Mouse (Mus musculus): ENCODE measurements around the gene Olfr605.
"Not testable (repeated sequence)": the region's sequence is repeated elsewhere in the genome, so short reads cannot be mapped to it uniquely, and the experiment has no call there.

Olfr605 gene

DNA sequence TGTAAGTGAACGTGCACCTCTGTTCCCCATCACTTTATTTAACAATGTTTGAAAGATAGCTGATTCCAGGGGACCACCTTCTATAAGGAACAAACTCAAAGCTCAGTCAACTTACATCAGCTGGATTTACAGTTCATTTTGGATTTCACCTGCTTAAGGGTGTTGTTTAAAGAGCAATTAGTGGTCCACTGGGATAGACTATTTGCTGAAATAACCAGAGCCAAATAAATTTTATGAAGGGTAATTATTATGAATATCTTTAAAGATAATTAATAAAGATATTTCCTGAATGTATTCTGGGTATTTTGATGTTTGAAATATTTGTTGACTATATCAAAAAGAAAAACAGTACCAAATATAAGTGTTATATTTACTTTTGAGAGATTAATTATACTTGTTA lies at the start of gene Olfr605:
Olfr605 (minus strand) TSS at position 101 of the 400 bp plus-strand sequence.
- DNase-seq (ENCODE audit: low spot score in 2 of 2): no peak

GRCm38 (mm10) chr7:103477106-103477505 lies 31.9 kb upstream of the Olfr605 start:
- not testable (repeated sequence) for DNase-seq (ENCODE audit: low spot score in 2 of 2)

GRCm38 (mm10) chr7:103469577-103469976 lies 24.3 kb upstream of the Olfr605 start, which contains the start of gene Olfr608:
TSS of gene Olfr608 (plus strand) at chr7:103469877.
- no peak for DNase-seq (ENCODE audit: low spot score in 2 of 2)

DNA sequence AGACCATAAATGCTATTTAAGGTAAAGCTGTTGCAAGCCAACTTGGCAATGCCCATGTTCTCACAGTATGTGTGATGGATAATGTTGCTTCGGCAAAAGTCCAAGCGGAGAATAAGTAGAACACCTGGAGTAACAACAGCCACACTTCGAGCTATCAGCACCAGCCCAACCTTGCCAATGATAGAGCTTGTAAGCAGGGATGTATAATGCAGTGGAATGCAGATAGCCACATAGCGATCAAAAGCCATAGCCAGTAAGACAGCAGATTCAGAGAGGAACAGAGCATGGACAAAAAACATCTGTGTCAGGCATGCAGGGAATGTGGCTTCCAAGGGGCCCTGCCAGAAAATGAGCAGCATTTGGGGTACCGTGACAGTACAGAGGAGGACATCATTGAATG lies 15.4 kb upstream of the Olfr605 start:
- no peak for DNase-seq (ENCODE audit: low spot score in 2 of 2)

DNA sequence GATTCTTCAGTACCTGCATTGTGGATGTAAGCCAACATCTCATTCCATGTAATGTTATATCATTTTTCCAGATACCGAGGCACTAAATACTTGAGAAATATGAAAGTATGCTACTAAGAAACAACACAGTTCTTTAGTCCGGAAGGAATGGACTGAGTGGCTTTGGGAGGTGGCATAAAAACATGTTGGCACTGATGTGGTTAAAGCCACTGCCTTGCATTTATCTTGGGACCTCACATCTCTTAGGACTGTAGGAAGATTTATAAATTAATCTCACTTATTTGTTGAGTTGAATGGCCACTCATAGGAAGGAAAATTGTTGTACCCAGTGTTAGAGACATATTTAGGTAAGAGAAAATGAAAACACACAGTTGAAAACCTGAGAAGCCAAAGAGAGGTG lies 3.5 kb upstream of the Olfr605 start, which contains the start of gene Olfr606:
Olfr606 (plus strand) TSS at position 301 of the 400 bp plus-strand sequence.
- no peak for DNase-seq (ENCODE audit: low spot score in 2 of 2)

DNA sequence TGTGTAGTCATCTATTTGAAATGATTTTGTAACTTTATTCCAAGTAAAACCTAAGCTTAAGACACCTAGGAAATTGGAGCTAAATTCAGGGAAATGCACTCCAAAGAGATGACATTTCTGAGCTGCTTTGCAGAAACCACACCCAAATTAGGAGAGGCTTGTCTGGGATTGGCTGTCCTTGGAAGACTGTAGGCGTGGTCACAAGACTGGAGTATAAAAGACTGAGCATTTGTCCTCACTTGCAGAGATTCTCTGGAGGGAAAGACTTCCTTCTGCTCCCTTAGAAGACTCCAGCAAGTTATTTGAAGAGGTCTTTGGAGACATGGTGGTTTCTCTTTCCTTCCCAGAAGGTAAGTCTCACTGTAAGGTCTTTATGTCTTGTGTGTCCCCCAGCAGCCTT lies 30.5 kb downstream of the Olfr605 start, which contains the start of gene Usp17lc:
Usp17lc (plus strand) TSS at position 301 of the 400 bp plus-strand sequence.
- DNase-seq (ENCODE audit: low spot score in 2 of 2): not testable (repeated sequence)

DNA sequence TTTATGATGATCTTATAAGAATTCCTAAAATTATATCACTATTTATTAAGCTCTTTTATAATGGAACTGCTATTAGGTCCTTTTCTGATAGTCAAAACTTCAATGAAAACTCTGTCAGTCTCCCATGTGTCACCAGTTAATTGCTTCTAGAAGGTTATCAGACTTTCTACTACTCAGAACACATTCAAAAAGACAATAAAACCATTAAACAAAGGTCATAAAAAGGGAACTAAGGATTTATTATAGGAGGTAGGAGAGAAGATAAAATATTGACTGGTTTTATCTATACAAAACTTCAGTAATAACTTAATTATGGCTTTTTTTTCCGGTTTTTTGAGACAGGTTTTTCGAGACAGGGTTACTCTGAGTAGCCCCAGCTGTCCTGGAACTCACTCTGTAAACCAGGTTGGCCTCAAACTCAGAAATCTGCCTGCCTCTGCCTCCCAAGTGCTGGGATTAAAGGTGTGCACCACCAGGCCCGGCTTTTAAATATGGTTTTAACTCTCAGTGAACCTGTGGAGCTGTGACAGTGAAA lies 38.7 kb downstream of the Olfr605 start:
- DNase-seq (ENCODE audit: low spot score in 2 of 2): not testable (repeated sequence)

- DNase-seq (ENCODE audit: low spot score in 2 of 2): no peak
Observed at GRCm38 (mm10) chr7:103398981-103399380, 46.3 kb downstream of the Olfr605 start.

DNA sequence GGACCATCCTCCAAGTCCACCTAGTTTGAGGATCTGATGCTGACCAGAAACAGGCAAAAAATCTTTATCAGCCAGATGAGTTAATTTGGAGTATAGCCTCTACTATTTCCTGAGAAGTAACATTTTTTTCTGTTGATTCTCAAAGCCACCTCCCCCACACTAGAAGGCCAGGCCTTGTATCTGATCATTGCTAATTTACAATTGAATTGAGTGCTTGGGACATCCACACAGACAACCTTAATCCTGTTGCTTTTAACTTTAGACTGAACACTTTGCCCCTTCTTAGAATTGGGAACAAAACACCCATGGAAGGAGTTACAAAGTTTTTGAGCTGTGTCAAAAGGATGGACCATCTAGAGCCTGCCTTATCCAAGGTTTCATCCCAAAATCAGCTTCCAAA lies 47.5 kb downstream of the Olfr605 start:
- DNase-seq (ENCODE audit: low spot score in 2 of 2): no peak

All from frontal cortex, postnatal 25 days (tissue).